Mouse (Mus musculus) testis, adult 2 months (tissue): ENCODE measurements at regions not wholly inside any gene's neighbourhood (a gene's known extent, or its start where the extent isn't known, plus 50 kb on each side); places are given as distances from the start of the nearest gene placed in this dataset.

Experiments
- CTCF ChIP-seq: fragments of 200-500 bp; IDR thresholded peaks from 2 replicates; pipeline ENCODE4 v1.5.1; 2012; ENCODE audit warnings: low read depth, mild to moderate bottlenecking, inconsistent platforms, low read length, moderate library complexity; ENCODE audit not compliant: control insufficient read depth, insufficient read depth, insufficient replicate concordance
- POLR2A ChIP-seq: fragments of 200-500 bp; IDR thresholded peaks from 2 replicates; pipeline ENCODE4 v1.6.1; 2012; ENCODE audit warnings: low read depth, mild to moderate bottlenecking, inconsistent platforms, low read length, moderate library complexity; ENCODE audit not compliant: control insufficient read depth

GRCm38 (mm10) chr11:111747947-111748322, 682.0 kb downstream of the Kcnj2 start:
- TF ChIP-seq CTCF (no peak), POLR2A (no peak)
